Mouse (Mus musculus) kidney, embryonic 14.5 days (tissue): ENCODE data around the gene 4930404H24Rik. TPM values are rescaled to one million over a fixed set of nuclear protein-coding genes. Genes with fewer than 3 reads are reported as not detected.

Experiments used
- ATAC-seq: fragments of 200-750 bp; cut with Nextera tagmentation; 2 replicates; pipeline ENCODE4 v1.8.0; 2017; ENCODE audit warnings: moderate number of reproducible peaks, mild to moderate bottlenecking, moderate TSS enrichment, moderate library complexity; ENCODE audit not compliant: low FRiP score, low TSS enrichment
- H3K27ac ChIP-seq: fragments of 300-500 bp; sonication (generic); 2 replicates; pipeline ENCODE4 v1.5.1; 2014; ENCODE audit warnings: low read depth, mild to moderate bottlenecking, low read length, moderate library complexity, mixed read lengths
- H3K27me3 ChIP-seq: fragments of 300-500 bp; sonication (generic); 2 replicates; pipeline ENCODE4 v1.6.1; 2014; ENCODE audit warnings: mild to moderate bottlenecking, low read length; ENCODE audit not compliant: control insufficient read depth, insufficient read depth
- H3K36me3 ChIP-seq: fragments of 300-500 bp; sonication (generic); 2 replicates; pipeline ENCODE4 v1.6.1; 2014; ENCODE audit warnings: low read length, mixed read lengths; ENCODE audit not compliant: control insufficient read depth, insufficient read depth
- H3K4me1 ChIP-seq: fragments of 300-500 bp; sonication (generic); 2 replicates; pipeline ENCODE4 v1.6.1; 2014; ENCODE audit warnings: low read length, mixed read lengths; ENCODE audit not compliant: control insufficient read depth, insufficient read depth
- H3K4me2 ChIP-seq: fragments of 300-500 bp; sonication (generic); replicated peaks from 2 replicates; pipeline ENCODE4 v1.6.1; 2014; ENCODE audit warnings: low read depth, mild to moderate bottlenecking, low read length
- H3K4me3 ChIP-seq: fragments of 300-500 bp; sonication (generic); 2 replicates; pipeline ENCODE4 v1.5.1; 2014; ENCODE audit warnings: mild to moderate bottlenecking, low read length
- H3K9ac ChIP-seq: fragments of 300-500 bp; sonication (generic); 2 replicates; pipeline ENCODE4 v1.6.1; 2014; ENCODE audit warnings: low read depth, mild to moderate bottlenecking, low read length, moderate library complexity
- H3K9me3 ChIP-seq: fragments of 300-500 bp; sonication (generic); 2 replicates; pipeline ENCODE4 v1.6.1; 2016; ENCODE audit warnings: low read length; ENCODE audit not compliant: control insufficient read depth
- WGBS: fragments of 180-500 bp; shearing (Covaris S2); extraction: QIAGEN DNeasy Blood & Tissue Kit; methylation state at CpG from one replicate; pipeline ENCODE4 v1.1.7; 2014; 5-methylcytosine and 5-hydroxymethylcytosine counted together
- polyA plus RNA-seq: library from polyadenylated mRNA; unstranded; fragments of >200 nt; fragmentation: Nextera tagmentation; extraction: Ambion mirVana; gene quantifications from 2 replicates; pipeline ENCODE4 v1.2.1, GENCODE M21; 2014

The 4930404H24Rik gene
- polyA plus RNA-seq, 1 experiment from 2014 or later: not detected

- Histone ChIP-seq H3K36me3 (no peaks in the 10 kb centered on the region), H3K4me2 (no peak overlapping the region), H3K27me3 (no peaks in the 10 kb centered on the region), H3K4me1 (peaks cover 32% of the 10 kb centered on the region), H3K9ac (no peak overlapping the region), H3K4me3 (no peak overlapping the region), H3K27ac (peak overlapping the region; percentile 63), H3K9me3 (no peaks in the 10 kb centered on the region)
- ATAC-seq: no peak
- WGBS: 46% methylated on average over 4 of the region's 4 CpGs
These were observed 17.2 kb upstream of the 4930404H24Rik start for GRCm38 (mm10) chr2:153475114-153476112.

DNA sequence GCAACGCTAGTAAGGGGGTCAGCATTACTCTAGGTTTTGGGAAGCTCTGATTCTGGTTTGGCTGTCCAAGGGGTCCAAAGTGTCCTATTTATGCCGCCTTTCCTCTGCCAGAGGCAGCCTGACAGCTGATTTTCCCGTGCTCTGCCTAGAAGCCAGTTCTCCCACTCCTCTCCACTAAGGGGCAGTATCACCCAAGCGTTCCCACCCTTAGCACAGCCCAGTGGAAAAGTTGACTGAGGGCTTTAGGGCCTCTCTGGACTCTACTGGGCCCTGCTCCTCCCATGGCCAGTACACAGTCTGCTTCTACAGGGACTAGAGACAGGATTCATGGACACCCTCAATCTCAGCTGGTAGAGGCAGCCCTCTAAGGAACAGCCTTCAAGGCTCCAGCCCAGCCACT, 14.0 kb upstream of the 4930404H24Rik start:
- no peaks in the 10 kb centered on the region for H3K27me3 ChIP-seq
- 11% methylated on average over 4 of the region's 4 CpGs for WGBS
- H3K36me3 ChIP-seq: no peaks in the 10 kb centered on the region
- no peak overlapping the region for H3K9ac ChIP-seq
- no peak overlapping the region for H3K27ac ChIP-seq
- peaks cover 31% of the 10 kb centered on the region for H3K4me1 ChIP-seq
- peak; percentile 75 for ATAC-seq
- no peak overlapping the region for H3K4me3 ChIP-seq
- no peak overlapping the region for H3K4me2 ChIP-seq
- no peaks in the 10 kb centered on the region for H3K9me3 ChIP-seq

GRCm38 (mm10) chr2:153479486-153479885, 13.1 kb upstream of the 4930404H24Rik start:
- no peak overlapping the region for H3K9ac ChIP-seq
- H3K4me1 ChIP-seq: peaks cover 33% of the 10 kb centered on the region
- H3K9me3 ChIP-seq: no peaks in the 10 kb centered on the region
- WGBS: 90% methylated on average over 1 of the region's 1 CpGs
- H3K27me3 ChIP-seq: no peaks in the 10 kb centered on the region
- no peaks in the 10 kb centered on the region for H3K36me3 ChIP-seq
- no peak overlapping the region for H3K4me2 ChIP-seq
- no peak for ATAC-seq
- no peak overlapping the region for H3K27ac ChIP-seq
- H3K4me3 ChIP-seq: no peak overlapping the region

GRCm38 (mm10) chr2:153481108-153481860, 11.3 kb upstream of the 4930404H24Rik start:
- Histone ChIP-seq H3K4me3 (no peak overlapping the region), H3K4me2 (no peak overlapping the region), H3K27ac (no peak overlapping the region), H3K4me1 (peaks cover 15% of the 10 kb centered on the region), H3K36me3 (no peaks in the 10 kb centered on the region), H3K9me3 (no peaks in the 10 kb centered on the region), H3K27me3 (no peaks in the 10 kb centered on the region), H3K9ac (no peak overlapping the region)
- 74% methylated on average over 7 of the region's 7 CpGs for WGBS
- no peak for ATAC-seq

- 78% methylated on average over 2 of the region's 2 CpGs for WGBS
- no peaks in the 10 kb centered on the region for H3K9me3 ChIP-seq
- H3K4me2 ChIP-seq: no peak overlapping the region
- peaks cover 14% of the 10 kb centered on the region for H3K4me1 ChIP-seq
- no peak overlapping the region for H3K9ac ChIP-seq
- no peak overlapping the region for H3K27ac ChIP-seq
- H3K4me3 ChIP-seq: no peak overlapping the region
- no peaks in the 10 kb centered on the region for H3K27me3 ChIP-seq
- no peak for ATAC-seq
- H3K36me3 ChIP-seq: no peaks in the 10 kb centered on the region
These were observed 10.8 kb upstream of the 4930404H24Rik start for GRCm38 (mm10) chr2:153481861-153482120.

- Histone ChIP-seq H3K27me3 (no peaks in the 10 kb centered on the region), H3K36me3 (no peaks in the 10 kb centered on the region), H3K9ac (peak overlapping the region; percentile 28; the same call in 1 of the 2 replicates), H3K4me2 (peak overlapping the region; percentile 10), H3K9me3 (no peaks in the 10 kb centered on the region), H3K4me3 (no peak overlapping the region), H3K27ac (peak overlapping the region; percentile 17; the same call in 1 of the 2 replicates), H3K4me1 (peaks cover 14% of the 10 kb centered on the region)
- WGBS: 12% methylated on average over 20 of the region's 20 CpGs
- ATAC-seq: no peak
These were observed 9.2 kb upstream of the 4930404H24Rik start for GRCm38 (mm10) chr2:153483118-153483983.

GRCm38 (mm10) chr2:153484071-153484470, 8.5 kb upstream of the 4930404H24Rik start:
- H3K27me3 ChIP-seq: no peaks in the 10 kb centered on the region
- no peak overlapping the region for H3K4me2 ChIP-seq
- no peak for ATAC-seq
- H3K9ac ChIP-seq: no peak overlapping the region
- no peak overlapping the region for H3K4me3 ChIP-seq
- no peaks in the 10 kb centered on the region for H3K36me3 ChIP-seq
- H3K4me1 ChIP-seq: peaks cover 11% of the 10 kb centered on the region
- no peak overlapping the region for H3K27ac ChIP-seq
- 68% methylated on average over 4 of the region's 4 CpGs for WGBS
- no peaks in the 10 kb centered on the region for H3K9me3 ChIP-seq

GRCm38 (mm10) chr2:153490116-153490515, 2.5 kb upstream of the 4930404H24Rik start:
- no peak overlapping the region for H3K4me2 ChIP-seq
- H3K9ac ChIP-seq: no peak overlapping the region
- H3K4me1 ChIP-seq: peaks cover 21% of the 10 kb centered on the region
- H3K27me3 ChIP-seq: peaks cover 10% of the 10 kb centered on the region; the same call in 1 of the 2 replicates
- WGBS: 84% methylated on average over 1 of the region's 1 CpGs
- H3K9me3 ChIP-seq: no peaks in the 10 kb centered on the region
- H3K36me3 ChIP-seq: no peaks in the 10 kb centered on the region
- no peak overlapping the region for H3K27ac ChIP-seq
- no peak overlapping the region for H3K4me3 ChIP-seq
- ATAC-seq: no peak
